Mouse (Mus musculus) kidney, embryonic 14.5 days (tissue): ENCODE measurements at regions not wholly inside any gene's neighbourhood (a gene's known extent, or its start where the extent isn't known, plus 50 kb on each side); places are given as distances from the start of the nearest gene placed in this dataset.

Experiments used
- ATAC-seq: fragments of 200-750 bp; cut with Nextera tagmentation; 2 replicates; pipeline ENCODE4 v1.8.0; 2017; ENCODE audit warnings: moderate number of reproducible peaks, mild to moderate bottlenecking, moderate TSS enrichment, moderate library complexity; ENCODE audit not compliant: low FRiP score, low TSS enrichment
- H3K27ac ChIP-seq: fragments of 300-500 bp; sonication (generic); 2 replicates; pipeline ENCODE4 v1.5.1; 2014; ENCODE audit warnings: low read depth, mild to moderate bottlenecking, low read length, moderate library complexity, mixed read lengths
- H3K27me3 ChIP-seq: fragments of 300-500 bp; sonication (generic); 2 replicates; pipeline ENCODE4 v1.6.1; 2014; ENCODE audit warnings: mild to moderate bottlenecking, low read length; ENCODE audit not compliant: control insufficient read depth, insufficient read depth
- H3K36me3 ChIP-seq: fragments of 300-500 bp; sonication (generic); 2 replicates; pipeline ENCODE4 v1.6.1; 2014; ENCODE audit warnings: low read length, mixed read lengths; ENCODE audit not compliant: control insufficient read depth, insufficient read depth
- H3K4me1 ChIP-seq: fragments of 300-500 bp; sonication (generic); 2 replicates; pipeline ENCODE4 v1.6.1; 2014; ENCODE audit warnings: low read length, mixed read lengths; ENCODE audit not compliant: control insufficient read depth, insufficient read depth
- H3K4me2 ChIP-seq: fragments of 300-500 bp; sonication (generic); replicated peaks from 2 replicates; pipeline ENCODE4 v1.6.1; 2014; ENCODE audit warnings: low read depth, mild to moderate bottlenecking, low read length
- H3K4me3 ChIP-seq: fragments of 300-500 bp; sonication (generic); 2 replicates; pipeline ENCODE4 v1.5.1; 2014; ENCODE audit warnings: mild to moderate bottlenecking, low read length
- H3K9ac ChIP-seq: fragments of 300-500 bp; sonication (generic); 2 replicates; pipeline ENCODE4 v1.6.1; 2014; ENCODE audit warnings: low read depth, mild to moderate bottlenecking, low read length, moderate library complexity
- H3K9me3 ChIP-seq: fragments of 300-500 bp; sonication (generic); 2 replicates; pipeline ENCODE4 v1.6.1; 2016; ENCODE audit warnings: low read length; ENCODE audit not compliant: control insufficient read depth
- WGBS: fragments of 180-500 bp; shearing (Covaris S2); extraction: QIAGEN DNeasy Blood & Tissue Kit; methylation state at CpG from one replicate; pipeline ENCODE4 v1.1.7; 2014; 5-methylcytosine and 5-hydroxymethylcytosine counted together

DNA sequence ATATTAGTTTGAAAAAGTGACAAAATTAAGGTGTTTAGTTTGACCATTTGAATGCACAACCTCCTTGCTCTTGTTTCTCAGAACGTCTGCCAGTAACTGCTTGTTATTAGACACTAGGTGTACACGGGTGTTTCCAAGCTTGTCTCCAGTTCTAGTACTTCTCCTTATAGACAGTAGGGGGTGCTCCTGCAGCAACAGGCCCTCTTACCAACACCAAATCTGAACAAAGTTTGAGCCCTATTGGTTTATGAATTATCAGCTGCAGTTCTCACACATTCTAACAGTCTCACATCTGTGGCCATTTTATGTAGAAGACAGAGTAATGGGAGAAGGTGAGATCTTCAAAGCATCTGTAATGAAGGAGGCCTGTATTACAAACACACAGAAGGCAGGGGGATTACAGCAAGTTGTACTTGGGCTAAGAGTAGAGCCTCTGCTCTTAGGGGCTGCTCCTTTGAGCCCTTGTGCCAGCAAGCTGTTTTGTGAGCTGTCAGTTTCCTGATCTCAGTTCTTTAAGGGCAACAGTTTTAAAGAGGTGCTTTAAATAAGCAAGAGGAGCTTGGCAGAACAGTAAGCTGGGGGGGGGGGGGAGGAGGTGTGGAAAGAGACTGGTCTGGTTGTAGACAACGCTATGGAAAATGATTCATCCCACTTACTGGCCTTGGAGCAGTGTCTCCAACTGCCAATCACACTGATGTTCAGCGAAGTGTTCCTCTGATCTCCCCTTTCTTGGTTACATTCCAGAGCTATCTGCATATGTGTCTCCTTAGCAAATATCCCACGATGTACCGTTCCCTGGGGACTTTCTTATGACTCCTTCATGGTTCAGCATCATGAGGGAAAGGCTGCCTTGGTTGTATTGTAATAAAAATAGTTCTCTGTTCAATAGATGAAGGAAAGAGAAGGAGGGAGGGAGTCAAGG lies 71.3 kb upstream of the Cep162 start:
- ATAC-seq = no peak
- H3K27ac ChIP-seq = no peak overlapping the region
- no peak overlapping the region for H3K4me2 ChIP-seq
- WGBS = 63% methylated on average over 6 of the region's 6 CpGs
- no peaks in the 10 kb centered on the region for H3K4me1 ChIP-seq
- H3K36me3 ChIP-seq = no peaks in the 10 kb centered on the region
- H3K9me3 ChIP-seq = no peaks in the 10 kb centered on the region
- no peak overlapping the region for H3K9ac ChIP-seq
- H3K27me3 ChIP-seq = no peaks in the 10 kb centered on the region
- H3K4me3 ChIP-seq = no peak overlapping the region

- H3K36me3 ChIP-seq = no peaks in the 10 kb centered on the region
- H3K4me3 ChIP-seq = no peak overlapping the region
- H3K27ac ChIP-seq = no peak overlapping the region
- no peak for ATAC-seq
- no peaks in the 10 kb centered on the region for H3K9me3 ChIP-seq
- H3K27me3 ChIP-seq = no peaks in the 10 kb centered on the region
- no peak overlapping the region for H3K4me2 ChIP-seq
- 82% methylated on average over 2 of the region's 2 CpGs for WGBS
- no peak overlapping the region for H3K9ac ChIP-seq
- no peaks in the 10 kb centered on the region for H3K4me1 ChIP-seq
These were observed 68.4 kb upstream of the Cep162 start for GRCm38 (mm10) chr9:87323690-87324089.

DNA sequence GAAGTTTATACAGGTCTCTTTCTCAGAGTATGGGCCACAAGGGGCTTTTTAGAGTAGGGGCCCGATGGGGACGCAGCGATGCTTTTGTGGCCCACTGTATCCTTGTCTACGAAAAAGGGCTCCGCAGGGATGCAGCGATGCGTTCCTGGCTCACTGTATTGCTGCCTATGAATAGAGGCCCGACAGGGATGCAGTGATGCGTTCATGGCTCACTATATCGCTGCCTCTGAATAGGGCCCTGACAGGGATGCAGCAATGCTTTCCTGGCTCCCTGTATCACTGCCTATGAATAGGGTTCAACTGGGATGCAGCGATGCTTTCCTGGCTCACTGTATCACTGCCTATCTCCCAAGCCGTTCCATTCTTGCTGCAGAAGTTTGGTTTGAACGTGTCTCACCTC lies 65.4 kb upstream of the Cep162 start:
- H3K4me3 ChIP-seq = no peak overlapping the region
- ATAC-seq = no peak
- H3K9ac ChIP-seq = no peak overlapping the region
- no peaks in the 10 kb centered on the region for H3K27me3 ChIP-seq
- no peaks in the 10 kb centered on the region for H3K36me3 ChIP-seq
- H3K4me1 ChIP-seq = no peaks in the 10 kb centered on the region
- no peak overlapping the region for H3K4me2 ChIP-seq
- WGBS = 89% methylated on average over 13 of the region's 13 CpGs
- no peaks in the 10 kb centered on the region for H3K9me3 ChIP-seq
- no peak overlapping the region for H3K27ac ChIP-seq

- no peaks in the 10 kb centered on the region for H3K9me3 ChIP-seq
- no peak overlapping the region for H3K4me3 ChIP-seq
- ATAC-seq = no peak
- no peaks in the 10 kb centered on the region for H3K27me3 ChIP-seq
- no peak overlapping the region for H3K4me2 ChIP-seq
- H3K36me3 ChIP-seq = no peaks in the 10 kb centered on the region
- no peak overlapping the region for H3K27ac ChIP-seq
- no peaks in the 10 kb centered on the region for H3K4me1 ChIP-seq
- 36% methylated on average over 7 of the region's 7 CpGs for WGBS
- H3K9ac ChIP-seq = no peak overlapping the region
These were observed 63.4 kb upstream of the Cep162 start for GRCm38 (mm10) chr9:87318767-87319166.

DNA sequence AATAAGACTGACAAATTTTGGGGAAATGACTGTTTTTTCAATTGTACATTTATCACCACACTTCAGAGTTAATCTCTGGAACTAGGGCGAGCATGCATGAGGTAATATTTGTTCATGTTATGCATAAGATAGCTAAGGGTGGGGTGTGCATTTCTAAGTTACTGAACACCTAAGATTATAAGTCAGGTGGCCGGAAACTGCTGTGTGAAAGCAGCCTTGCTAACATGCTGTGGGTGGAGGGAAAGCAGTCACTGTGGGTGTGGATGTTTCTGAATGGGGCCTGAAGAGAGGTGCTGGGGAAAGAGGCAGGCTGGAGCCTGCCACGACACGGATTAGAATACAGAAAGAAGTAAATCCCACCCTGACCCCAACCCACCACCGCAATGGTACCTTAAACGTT lies 54.8 kb upstream of the Cep162 start:
- Histone ChIP-seq H3K27me3 (no peaks in the 10 kb centered on the region), H3K9me3 (no peaks in the 10 kb centered on the region), H3K9ac (no peak overlapping the region), H3K27ac (no peak overlapping the region), H3K36me3 (no peaks in the 10 kb centered on the region), H3K4me2 (no peak overlapping the region), H3K4me1 (no peaks in the 10 kb centered on the region), H3K4me3 (no peak overlapping the region)
- WGBS = 67% methylated on average over 6 of the region's 6 CpGs
- no peak for ATAC-seq
